Mouse (Mus musculus): ENCODE data around the gene Dct. TPM values are rescaled to one million over a fixed set of nuclear protein-coding genes. Genes with fewer than 3 reads are reported as not detected.

The Dct gene
- polyA plus RNA-seq, 1 experiment from 2014 or later: 10.9 TPM

DNA sequence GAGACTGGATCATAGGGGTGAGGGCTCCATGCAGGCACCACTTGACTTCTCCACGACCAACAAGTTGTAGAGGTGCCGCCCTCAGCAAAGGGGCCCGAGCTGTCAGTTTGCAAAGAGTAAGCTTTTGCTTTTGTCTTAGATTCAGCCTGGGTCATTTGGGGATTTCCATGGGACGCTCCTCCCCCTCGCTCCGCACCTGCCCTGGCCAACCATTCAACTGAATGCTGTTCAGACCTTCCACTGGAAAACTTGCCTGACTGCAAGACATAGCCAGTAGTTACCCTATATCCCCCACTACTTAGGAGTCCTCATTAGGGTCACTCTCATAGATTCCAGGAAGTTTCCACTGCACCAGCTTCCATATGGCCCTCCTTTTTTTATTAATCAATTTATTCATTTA lies 31.8 kb upstream of the Dct start:
- H3K9ac ChIP-seq (ENCODE audit: low read depth, low read length): no peak overlapping the region
- 82% methylated on average over 6 of the region's 6 CpGs for WGBS
- H3K4me1 ChIP-seq (ENCODE audit: control insufficient read depth, insufficient read depth, low read length): peaks cover 5% of the 10 kb centered on the region; the same call in 1 of the 2 replicates
- no peak overlapping the region for H3K4me3 ChIP-seq (ENCODE audit: low read depth, low read length)
- H3K9me3 ChIP-seq (ENCODE audit: control insufficient read depth, low read length): no peaks in the 10 kb centered on the region
- H3K27ac ChIP-seq (replicated peaks; ENCODE audit: low read depth, low read length): no peak overlapping the region
- no peak for ATAC-seq (ENCODE audit: low read depth)
- no peak overlapping the region for H3K4me2 ChIP-seq (ENCODE audit: low read depth, low read length)
- no peak for DNase-seq (ENCODE audit: low spot score)
- H3K36me3 ChIP-seq (ENCODE audit: control insufficient read depth, insufficient read depth, low read length): no peaks in the 10 kb centered on the region
- no peaks in the 10 kb centered on the region; the same call in 1 of the 2 replicates for H3K27me3 ChIP-seq (replicated peaks; ENCODE audit: control insufficient read depth, insufficient read depth, low read length)

DNA sequence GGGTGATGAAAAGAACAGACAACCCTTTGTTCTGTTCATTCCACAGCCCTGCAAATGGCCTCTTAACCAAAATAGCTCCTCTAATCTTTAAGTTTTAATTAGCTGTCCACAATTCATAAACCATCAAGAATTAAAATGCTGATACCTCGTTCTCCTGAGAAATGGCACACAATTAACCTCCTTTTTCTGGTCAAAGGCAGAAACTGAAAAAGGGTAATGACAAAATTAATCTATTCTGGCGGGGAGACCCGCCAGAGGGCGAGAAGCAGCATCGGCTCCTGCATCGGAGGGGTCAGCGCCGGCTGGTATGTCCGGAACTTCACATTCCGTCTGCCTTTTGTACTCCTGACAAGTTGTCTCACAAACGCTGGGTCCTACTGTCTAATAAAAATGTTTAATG lies 28.6 kb upstream of the Dct start:
- peak; percentile 29 for DNase-seq (ENCODE audit: low spot score)
- Histone ChIP-seq H3K4me2 (ENCODE audit: low read depth, low read length) (no peak overlapping the region), H3K4me3 (ENCODE audit: low read depth, low read length) (no peak overlapping the region), H3K27me3 (replicated peaks; ENCODE audit: control insufficient read depth, insufficient read depth, low read length) (no peaks in the 10 kb centered on the region; the same call in 1 of the 2 replicates), H3K9ac (ENCODE audit: low read depth, low read length) (no peak overlapping the region), H3K4me1 (ENCODE audit: control insufficient read depth, insufficient read depth, low read length) (no peaks in the 10 kb centered on the region), H3K36me3 (ENCODE audit: control insufficient read depth, insufficient read depth, low read length) (no peaks in the 10 kb centered on the region), H3K27ac (replicated peaks; ENCODE audit: low read depth, low read length) (no peak overlapping the region), H3K9me3 (ENCODE audit: control insufficient read depth, low read length) (no peaks in the 10 kb centered on the region)
- no peak; the same call in 1 of the 2 replicates for ATAC-seq (ENCODE audit: low read depth)
- 37% methylated on average over 11 of the region's 11 CpGs for WGBS

DNA sequence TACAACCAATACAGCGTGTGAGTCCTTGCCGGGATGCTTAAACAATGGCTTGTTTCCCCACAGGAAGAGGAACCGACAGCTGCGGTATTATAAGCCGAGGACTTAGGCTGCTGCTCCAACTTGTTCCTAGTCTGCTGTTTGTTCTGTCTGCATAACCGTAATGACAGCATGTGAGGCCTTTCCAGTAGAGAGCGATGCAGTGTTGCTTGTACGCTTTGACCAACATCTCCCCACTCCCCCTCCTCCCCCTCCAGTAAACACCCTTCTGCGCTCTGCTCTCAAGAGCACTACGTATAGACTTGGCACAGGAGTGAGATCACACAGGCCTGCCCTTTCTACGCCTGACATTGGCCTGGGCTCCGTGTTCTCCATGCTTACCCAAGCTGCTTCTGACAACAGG lies 18.1 kb upstream of the Dct start:
- no peak overlapping the region for H3K4me3 ChIP-seq (ENCODE audit: low read depth, low read length)
- H3K36me3 ChIP-seq (ENCODE audit: control insufficient read depth, insufficient read depth, low read length): no peaks in the 10 kb centered on the region
- DNase-seq (ENCODE audit: low spot score) (peak; percentile 49), ATAC-seq (ENCODE audit: low read depth) (peak; percentile 80)
- H3K9me3 ChIP-seq (ENCODE audit: control insufficient read depth, low read length): no peaks in the 10 kb centered on the region
- H3K4me1 ChIP-seq (ENCODE audit: control insufficient read depth, insufficient read depth, low read length): no peaks in the 10 kb centered on the region
- no peak overlapping the region for H3K4me2 ChIP-seq (ENCODE audit: low read depth, low read length)
- H3K27ac ChIP-seq (replicated peaks; ENCODE audit: low read depth, low read length): 0 out of 2 replicates have a peak overlapping the region, but pooled peaks have one; percentile 2
- 76% methylated on average over 12 of the region's 12 CpGs for WGBS
- H3K9ac ChIP-seq (ENCODE audit: low read depth, low read length): no peak overlapping the region
- no peaks in the 10 kb centered on the region for H3K27me3 ChIP-seq (replicated peaks; ENCODE audit: control insufficient read depth, insufficient read depth, low read length)

DNA sequence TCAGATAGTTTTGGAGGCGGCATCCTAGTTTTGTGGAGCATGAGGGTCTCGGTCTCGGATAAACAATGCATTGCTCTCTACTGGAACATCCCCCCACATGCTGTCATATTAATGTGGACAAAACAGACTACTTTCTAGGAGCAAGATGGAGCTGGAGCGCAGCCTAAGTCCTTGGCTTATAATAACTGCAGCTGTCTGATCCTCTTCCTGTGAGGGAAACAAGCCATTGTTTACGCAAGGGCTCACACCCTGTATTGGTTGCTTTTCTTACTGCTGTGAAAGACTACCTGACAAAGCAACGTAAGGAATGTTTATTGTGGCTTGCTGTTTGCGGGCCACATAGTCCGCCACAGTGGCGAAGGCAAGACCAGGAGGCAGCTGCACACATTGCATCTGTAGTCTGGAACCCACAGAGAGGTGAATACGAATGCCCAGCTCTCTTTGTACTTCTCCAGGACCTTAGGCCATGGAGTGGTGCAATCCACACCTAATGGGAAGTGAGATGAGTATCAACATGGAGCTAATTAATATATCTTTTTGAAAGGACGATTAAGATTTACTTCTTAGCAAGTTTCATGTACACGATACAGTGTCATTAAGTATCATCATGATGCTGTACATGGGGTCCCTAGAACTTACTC lies 17.5 kb upstream of the Dct start:
- DNase-seq (ENCODE audit: low spot score): peak; percentile 29
- Histone ChIP-seq H3K27me3 (replicated peaks; ENCODE audit: control insufficient read depth, insufficient read depth, low read length) (no peaks in the 10 kb centered on the region), H3K27ac (replicated peaks; ENCODE audit: low read depth, low read length) (no peak overlapping the region), H3K9me3 (ENCODE audit: control insufficient read depth, low read length) (no peaks in the 10 kb centered on the region), H3K4me2 (ENCODE audit: low read depth, low read length) (no peak overlapping the region), H3K9ac (ENCODE audit: low read depth, low read length) (no peak overlapping the region), H3K4me3 (ENCODE audit: low read depth, low read length) (no peak overlapping the region), H3K4me1 (ENCODE audit: control insufficient read depth, insufficient read depth, low read length) (no peaks in the 10 kb centered on the region), H3K36me3 (ENCODE audit: control insufficient read depth, insufficient read depth, low read length) (no peaks in the 10 kb centered on the region)
- 0 out of 2 replicates have a peak, but pooled peaks have one; percentile 35 for ATAC-seq (ENCODE audit: low read depth)
- WGBS: 84% methylated on average over 12 of the region's 12 CpGs

DNA sequence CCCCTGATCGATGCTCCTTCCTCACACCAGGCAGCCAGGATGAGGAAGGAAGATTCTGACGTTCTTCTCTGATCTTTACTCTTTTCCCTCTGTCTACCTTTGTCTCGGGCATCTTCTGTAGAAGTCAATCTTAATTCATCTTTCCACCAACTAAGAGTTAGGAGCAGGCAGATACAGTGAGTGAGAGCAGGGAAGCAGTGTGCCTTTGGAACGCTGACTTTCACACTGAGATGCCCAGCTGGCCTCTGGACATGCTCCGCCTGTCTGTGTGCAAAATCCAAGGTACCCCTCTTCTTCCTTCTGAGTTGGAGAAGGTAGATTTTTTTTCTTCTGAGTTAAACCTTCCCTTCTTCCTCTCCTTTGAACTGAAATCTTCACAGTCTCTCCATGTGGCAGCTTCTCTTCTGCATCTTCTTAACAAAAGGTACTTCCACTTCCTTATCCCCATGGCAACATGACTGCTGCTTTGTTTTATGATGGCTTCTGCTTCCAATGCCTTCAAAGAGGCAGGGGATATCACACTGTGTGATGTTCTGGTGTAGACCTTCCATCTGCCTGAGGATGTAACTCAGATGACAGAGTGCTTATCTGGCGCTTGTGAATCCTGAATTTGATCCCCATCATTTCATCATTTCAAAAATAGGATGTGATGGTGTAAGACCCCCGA lies 9.9 kb upstream of the Dct start:
- Histone ChIP-seq H3K4me1 (ENCODE audit: control insufficient read depth, insufficient read depth, low read length) (no peaks in the 10 kb centered on the region), H3K27ac (replicated peaks; ENCODE audit: low read depth, low read length) (no peak overlapping the region), H3K4me3 (ENCODE audit: low read depth, low read length) (no peak overlapping the region), H3K9me3 (ENCODE audit: control insufficient read depth, low read length) (no peaks in the 10 kb centered on the region), H3K36me3 (ENCODE audit: control insufficient read depth, insufficient read depth, low read length) (no peaks in the 10 kb centered on the region), H3K9ac (ENCODE audit: low read depth, low read length) (no peak overlapping the region), H3K4me2 (ENCODE audit: low read depth, low read length) (no peak overlapping the region), H3K27me3 (replicated peaks; ENCODE audit: control insufficient read depth, insufficient read depth, low read length) (no peaks in the 10 kb centered on the region)
- ATAC-seq (ENCODE audit: low read depth) (no peak), DNase-seq (ENCODE audit: low spot score) (no peak)
- WGBS: 85% methylated on average over 7 of the region's 7 CpGs

DNA sequence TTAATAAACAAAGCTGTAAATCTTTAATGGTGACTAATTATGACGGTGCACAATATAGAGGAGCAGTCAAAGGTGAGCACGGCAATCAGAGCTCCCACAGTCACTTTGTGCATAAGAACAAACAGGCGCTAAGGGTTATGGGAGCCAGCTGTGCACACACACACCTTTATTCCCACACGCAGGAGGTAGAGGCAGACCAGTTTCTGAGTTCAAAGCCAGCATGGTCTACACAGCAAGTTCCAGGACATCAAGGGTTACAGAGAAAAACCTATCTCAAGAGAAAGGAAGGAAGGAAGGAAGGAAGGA lies 6.5 kb upstream of the Dct start:
- 81% methylated on average over 4 of the region's 4 CpGs for WGBS
- ATAC-seq (ENCODE audit: low read depth) (no peak), DNase-seq (ENCODE audit: low spot score) (no peak)
- Histone ChIP-seq H3K9me3 (ENCODE audit: control insufficient read depth, low read length) (no peaks in the 10 kb centered on the region), H3K27me3 (replicated peaks; ENCODE audit: control insufficient read depth, insufficient read depth, low read length) (no peaks in the 10 kb centered on the region), H3K27ac (replicated peaks; ENCODE audit: low read depth, low read length) (no peak overlapping the region), H3K4me3 (ENCODE audit: low read depth, low read length) (no peak overlapping the region), H3K4me1 (ENCODE audit: control insufficient read depth, insufficient read depth, low read length) (no peaks in the 10 kb centered on the region), H3K4me2 (ENCODE audit: low read depth, low read length) (no peak overlapping the region), H3K36me3 (ENCODE audit: control insufficient read depth, insufficient read depth, low read length) (no peaks in the 10 kb centered on the region), H3K9ac (ENCODE audit: low read depth, low read length) (no peak overlapping the region)

DNA sequence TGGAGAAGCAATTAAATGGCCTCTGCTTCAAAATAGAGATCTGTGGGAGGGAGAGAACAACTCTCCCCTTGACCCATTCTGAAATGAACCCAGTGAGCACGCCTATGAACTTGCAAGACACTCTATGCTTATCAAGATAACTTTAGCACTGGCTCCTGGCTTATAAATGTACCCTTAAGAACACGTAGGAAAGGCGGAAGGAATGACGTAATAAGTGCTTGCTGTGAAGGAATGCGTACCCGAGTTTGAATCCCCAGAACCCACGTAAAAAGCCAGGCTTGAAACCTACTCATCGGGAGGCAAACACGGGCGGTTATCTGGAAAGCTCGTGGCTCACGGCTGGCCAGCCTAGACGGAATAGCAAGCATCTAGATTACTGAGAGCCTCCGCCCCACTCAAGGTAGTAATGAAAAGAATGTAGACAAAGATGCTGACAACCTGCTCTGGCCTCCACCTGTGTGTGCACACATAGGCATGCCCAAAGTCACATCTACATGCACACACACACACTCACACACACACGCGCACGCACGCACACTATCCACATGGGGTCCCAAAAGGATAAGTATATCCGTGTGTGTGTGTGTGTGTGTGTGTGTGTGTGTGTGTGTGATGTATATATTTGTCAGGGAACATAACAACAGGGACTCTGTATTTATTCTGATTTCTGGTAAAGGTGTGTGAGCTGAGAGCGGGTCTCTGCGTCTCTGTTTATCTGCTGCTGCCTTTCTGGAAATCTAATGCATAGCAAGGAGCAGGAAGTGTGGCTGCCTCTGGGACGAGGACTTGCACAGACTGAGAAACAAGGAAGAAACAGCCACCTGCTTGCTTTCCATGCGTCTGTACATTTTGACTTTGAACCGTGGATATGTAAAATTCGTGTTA lies 5.9 kb upstream of the Dct start:
- WGBS: 85% methylated on average over 25 of the region's 25 CpGs
- H3K27ac ChIP-seq (replicated peaks; ENCODE audit: low read depth, low read length): no peak overlapping the region
- H3K4me3 ChIP-seq (ENCODE audit: low read depth, low read length): no peak overlapping the region
- DNase-seq (ENCODE audit: low spot score) (no peak), ATAC-seq (ENCODE audit: low read depth) (no peak)
- H3K4me2 ChIP-seq (ENCODE audit: low read depth, low read length): no peak overlapping the region
- no peak overlapping the region for H3K9ac ChIP-seq (ENCODE audit: low read depth, low read length)
- no peaks in the 10 kb centered on the region for H3K9me3 ChIP-seq (ENCODE audit: control insufficient read depth, low read length)
- H3K4me1 ChIP-seq (ENCODE audit: control insufficient read depth, insufficient read depth, low read length): no peaks in the 10 kb centered on the region
- H3K36me3 ChIP-seq (ENCODE audit: control insufficient read depth, insufficient read depth, low read length): no peaks in the 10 kb centered on the region
- H3K27me3 ChIP-seq (replicated peaks; ENCODE audit: control insufficient read depth, insufficient read depth, low read length): no peaks in the 10 kb centered on the region

DNA sequence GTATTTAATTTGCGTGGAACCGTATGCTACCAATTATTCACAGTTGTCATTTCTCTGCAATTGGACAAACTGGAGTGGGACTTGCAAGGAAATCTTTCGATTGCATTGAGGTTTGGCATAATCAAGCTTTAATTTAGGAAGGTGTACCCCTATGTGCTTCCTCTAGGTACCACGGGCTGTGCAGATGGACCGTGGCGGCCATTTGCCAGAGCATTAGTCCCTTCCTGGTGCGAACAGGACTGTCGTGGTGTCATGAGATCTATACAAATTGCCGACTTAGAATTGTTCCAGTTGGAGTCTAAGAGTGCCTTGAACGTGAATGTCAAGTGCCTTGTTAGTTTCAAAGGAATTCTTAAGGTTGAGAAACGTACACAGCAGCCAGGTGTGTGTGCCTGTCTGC lies 726 bp upstream of the Dct start:
- Histone ChIP-seq H3K36me3 (ENCODE audit: control insufficient read depth, insufficient read depth, low read length) (no peaks in the 10 kb centered on the region), H3K4me1 (ENCODE audit: control insufficient read depth, insufficient read depth, low read length) (no peaks in the 10 kb centered on the region), H3K27ac (replicated peaks; ENCODE audit: low read depth, low read length) (no peak overlapping the region), H3K4me3 (ENCODE audit: low read depth, low read length) (no peak overlapping the region), H3K27me3 (replicated peaks; ENCODE audit: control insufficient read depth, insufficient read depth, low read length) (no peaks in the 10 kb centered on the region), H3K9ac (ENCODE audit: low read depth, low read length) (no peak overlapping the region), H3K4me2 (ENCODE audit: low read depth, low read length) (no peak overlapping the region), H3K9me3 (ENCODE audit: control insufficient read depth, low read length) (no peaks in the 10 kb centered on the region)
- ATAC-seq (ENCODE audit: low read depth) (no peak), DNase-seq (ENCODE audit: low spot score) (no peak)
- 72% methylated on average over 11 of the region's 11 CpGs for WGBS
